Mouse (Mus musculus) brain, embryonic 14.5 days (tissue): ENCODE measurements around the gene Mgat4d.
"Not testable (repeated sequence)": the region's sequence is repeated elsewhere in the genome, so short reads cannot be mapped to it uniquely, and the experiment has no call there.

Source experiments
- CTCF ChIP-seq: fragments of 200-500 bp; IDR thresholded peaks from 2 replicates; pipeline ENCODE4 v1.5.1; 2012; ENCODE audit warnings: inconsistent platforms, mild to moderate bottlenecking, moderate library complexity, borderline replicate concordance; ENCODE audit not compliant: insufficient read depth, insufficient read length; ENCODE audit errors: extremely low read depth
- POLR2A ChIP-seq: fragments of 200-500 bp; IDR thresholded peaks from 2 replicates; pipeline ENCODE4 v1.6.1; 2012; ENCODE audit warnings: mild to moderate bottlenecking, inconsistent platforms, borderline replicate concordance; ENCODE audit not compliant: poor library complexity, insufficient read depth, insufficient read length, severe bottlenecking; ENCODE audit errors: extremely low read depth

DNA sequence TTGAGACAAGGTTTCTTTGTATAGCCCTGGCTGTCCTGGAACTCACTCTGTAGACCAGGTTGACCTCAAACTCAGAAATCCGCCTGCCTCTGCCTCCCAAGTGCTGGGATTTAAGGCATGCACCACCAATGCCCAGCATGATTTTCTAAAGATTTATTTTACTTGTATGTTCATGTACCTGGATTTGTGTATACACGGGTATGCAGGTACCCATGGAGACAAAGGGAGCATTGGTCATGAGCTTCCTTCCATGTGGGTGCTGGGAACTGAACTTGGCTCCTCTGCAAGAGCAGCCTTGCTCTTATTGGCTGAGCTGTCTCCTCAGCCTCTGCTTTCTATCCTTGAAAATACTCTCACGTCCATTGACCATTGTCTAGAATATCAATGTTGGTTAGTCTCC, 80.3 kb downstream of the Mgat4d start:
- TF ChIP-seq POLR2A, CTCF: not testable (repeated sequence)
